Mouse (Mus musculus) frontal cortex, adult 2 months (tissue): ENCODE measurements around the gene Rem2. TPM values are rescaled to one million over a fixed set of nuclear protein-coding genes. Genes with fewer than 3 reads are reported as not detected.

Experiments
- DNase-seq, 2 experiments: peaks; one replicate each; pipeline ENCODE4 v3.0.0; 2022; ENCODE audit warnings: low spot score in 1 of 2; ENCODE audit errors: extremely low spot score in 1 of 2
- polyA plus RNA-seq: library from polyadenylated mRNA; depleted of rRNA; stranded (reverse); fragments of >200 nt; gene quantifications from 2 replicates; pipeline ENCODE4 v1.2.3, GENCODE M21; 2012; rRNA removed

Gene Rem2
- polyA plus RNA-seq, 1 experiment, result 5.3 TPM

DNA sequence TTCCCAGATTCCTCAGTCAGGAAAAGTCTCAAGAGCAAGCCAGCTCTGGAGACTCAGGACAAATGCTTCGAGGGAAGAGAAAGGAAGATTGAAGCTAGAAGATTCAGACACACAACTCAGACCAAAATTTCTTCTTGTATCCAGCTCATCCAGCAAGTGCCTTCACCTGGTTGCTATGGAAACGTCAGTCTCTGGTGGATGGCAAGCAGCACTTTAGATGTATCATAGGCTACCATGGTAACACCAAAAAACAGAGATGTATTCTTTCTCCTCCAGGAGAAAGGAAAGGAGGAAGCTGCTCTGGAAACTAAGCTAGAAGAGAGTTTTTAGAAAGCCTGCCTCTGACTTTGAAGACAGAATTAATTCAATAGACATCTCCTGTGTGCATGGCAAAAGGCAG, 11.8 kb downstream of the Rem2 start:
- no peak for DNase-seq

DNA sequence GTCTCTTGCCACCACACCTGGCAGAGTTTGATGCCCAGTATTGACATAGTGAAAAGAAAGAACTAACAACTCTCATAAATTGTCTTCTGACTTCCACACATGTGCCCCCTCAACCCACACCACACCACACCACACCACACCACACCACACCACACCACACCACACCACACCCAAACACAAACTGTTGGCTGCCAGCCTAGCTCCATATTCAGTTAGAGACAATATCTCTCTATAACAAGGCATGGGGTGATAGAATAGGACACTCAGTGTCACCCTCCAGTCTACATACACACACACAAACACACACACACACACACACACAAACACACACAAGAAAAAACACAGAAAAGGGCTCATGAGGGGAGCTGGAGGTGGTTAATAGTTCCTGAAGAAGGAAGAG, 12.4 kb downstream of the Rem2 start:
- no peak for DNase-seq

DNA sequence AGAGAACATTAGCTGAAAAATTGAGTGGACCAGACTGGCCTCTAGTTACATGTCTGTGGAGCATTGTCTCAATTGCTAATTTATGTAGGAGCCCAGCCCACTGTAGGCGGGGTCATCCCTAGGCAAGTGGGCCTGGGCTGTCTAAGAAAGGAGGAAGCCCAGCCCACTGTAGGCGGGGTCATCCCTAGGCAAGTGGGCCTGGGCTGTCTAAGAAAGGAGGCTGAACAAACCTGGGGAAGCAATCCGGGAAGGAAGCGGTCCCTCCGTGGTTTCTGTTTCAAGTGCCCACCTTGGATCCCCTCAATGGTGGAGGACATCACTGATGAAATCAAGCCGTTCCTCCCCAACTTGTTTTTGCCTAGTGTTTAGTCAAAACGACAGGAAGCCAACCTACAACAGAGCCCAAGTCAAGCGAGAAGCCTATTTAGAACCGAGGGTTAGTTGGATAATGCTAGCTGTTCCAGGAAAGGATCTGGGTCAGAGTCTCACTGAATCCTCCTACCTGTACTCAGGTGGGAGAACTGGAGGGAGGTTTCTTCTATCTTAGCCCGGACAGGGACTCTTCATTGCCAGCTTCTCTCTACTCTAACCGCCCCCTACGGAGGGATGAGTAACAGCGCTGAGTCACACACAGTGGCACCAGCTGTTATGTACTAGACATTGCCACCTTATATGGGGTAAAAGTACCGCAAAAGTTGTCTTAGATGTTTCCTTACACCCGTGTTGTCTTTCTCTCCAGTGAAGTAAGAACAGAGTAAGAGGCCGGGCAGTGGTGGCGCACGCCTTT, 16.6 kb downstream of the Rem2 start:
- DNase-seq, result peak in 1 of 2 experiments; percentile 82

DNA sequence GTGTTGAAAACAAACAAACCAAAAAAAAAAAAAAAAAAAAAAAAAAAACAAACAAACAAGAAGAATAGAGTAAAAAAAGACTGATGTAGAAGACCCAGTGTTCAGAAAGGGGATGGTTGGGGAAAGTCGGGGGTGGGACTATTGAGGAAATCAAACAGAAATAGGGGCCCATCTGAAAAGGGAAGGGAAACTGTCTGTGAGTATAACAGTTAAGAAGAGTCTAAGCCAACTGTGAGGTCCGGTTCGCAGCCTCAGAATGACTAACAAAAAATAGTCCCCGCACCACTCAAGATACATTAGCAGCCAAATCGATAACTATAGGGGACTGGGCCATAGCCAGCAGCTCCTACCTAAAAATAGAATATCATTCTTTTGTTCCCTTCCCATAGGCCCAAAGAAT, 17.3 kb downstream of the Rem2 start:
- no peak for DNase-seq

DNA sequence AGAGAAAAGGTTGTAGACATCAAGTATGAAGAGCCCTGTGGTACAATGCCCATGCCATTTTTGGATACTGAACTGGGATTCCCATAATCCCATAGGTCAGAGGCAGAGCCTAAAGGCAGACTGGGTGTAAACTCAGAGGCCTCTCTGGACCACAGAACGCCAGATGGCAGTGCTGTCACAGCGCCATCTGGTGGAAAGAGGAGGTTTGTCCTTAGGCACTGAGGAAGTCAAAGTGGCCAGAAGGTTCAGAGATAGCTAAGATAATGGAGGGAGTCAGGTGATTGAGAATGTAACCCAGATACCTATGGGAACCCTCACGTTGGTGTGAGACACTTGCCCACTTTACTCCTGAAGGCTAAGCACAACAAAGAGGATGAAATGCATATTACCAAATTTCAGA, 18.3 kb downstream of the Rem2 start:
- peak in 1 of 2 experiments; percentile 80 for DNase-seq

DNA sequence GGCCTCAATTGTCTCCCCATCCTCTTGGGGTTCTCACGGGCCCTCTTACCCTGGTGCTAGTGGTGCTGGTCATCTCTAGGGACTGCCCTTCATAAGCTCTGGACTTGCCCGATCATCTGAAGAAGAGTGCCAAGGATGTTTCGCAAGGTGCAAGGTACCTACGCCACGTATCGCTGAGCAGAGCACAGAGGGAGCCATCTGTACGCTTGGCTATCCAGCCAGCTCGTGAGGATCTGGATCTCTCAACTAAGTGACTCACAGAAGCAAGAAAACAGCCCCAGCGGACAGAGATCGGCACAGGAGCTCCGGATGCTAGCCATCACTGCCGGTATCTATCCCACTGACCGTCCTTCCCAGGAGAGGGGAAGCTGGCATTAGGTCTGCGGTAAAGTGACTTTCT, 20.8 kb downstream of the Rem2 start:
- DNase-seq, result no peak

DNA sequence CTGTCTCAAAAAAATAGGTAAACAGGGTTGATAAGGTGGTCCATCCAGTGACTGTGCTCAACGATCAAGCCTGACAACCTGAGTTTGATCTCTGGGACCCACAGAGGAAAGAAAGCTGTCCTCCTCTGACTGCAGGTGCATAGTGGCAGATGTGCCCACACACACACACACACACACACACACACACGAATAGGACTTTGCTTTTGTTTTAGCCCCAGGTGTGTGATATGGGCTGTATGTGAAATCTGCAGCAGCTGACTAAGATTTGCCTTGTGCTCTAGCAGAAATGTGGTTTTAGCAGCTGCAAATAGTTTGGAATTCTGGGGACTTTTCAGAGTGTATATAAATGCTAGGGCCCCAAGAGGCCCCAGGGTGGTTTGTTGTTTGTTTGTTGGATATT, 23.4 kb downstream of the Rem2 start:
- DNase-seq, result no peak

DNA sequence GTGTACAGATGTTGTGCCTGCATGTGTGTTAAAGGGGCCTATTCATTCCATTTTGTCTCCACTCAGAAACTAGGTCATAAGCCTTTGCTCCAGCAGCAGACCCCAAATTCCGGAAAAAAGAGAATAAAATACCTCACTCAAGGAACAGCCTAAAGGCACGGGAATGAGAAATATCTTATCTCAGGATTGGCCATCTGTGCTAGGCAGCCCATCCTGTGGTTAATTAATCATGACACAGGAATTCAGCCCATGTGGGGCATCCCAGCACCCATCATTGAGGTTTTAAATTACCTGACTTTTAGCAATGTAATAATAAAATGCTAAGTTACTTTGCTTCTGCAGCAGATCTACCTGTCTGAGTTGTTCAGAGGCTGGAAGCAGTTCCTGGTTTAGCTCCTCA, 25.5 kb downstream of the Rem2 start:
- no peak for DNase-seq

DNA sequence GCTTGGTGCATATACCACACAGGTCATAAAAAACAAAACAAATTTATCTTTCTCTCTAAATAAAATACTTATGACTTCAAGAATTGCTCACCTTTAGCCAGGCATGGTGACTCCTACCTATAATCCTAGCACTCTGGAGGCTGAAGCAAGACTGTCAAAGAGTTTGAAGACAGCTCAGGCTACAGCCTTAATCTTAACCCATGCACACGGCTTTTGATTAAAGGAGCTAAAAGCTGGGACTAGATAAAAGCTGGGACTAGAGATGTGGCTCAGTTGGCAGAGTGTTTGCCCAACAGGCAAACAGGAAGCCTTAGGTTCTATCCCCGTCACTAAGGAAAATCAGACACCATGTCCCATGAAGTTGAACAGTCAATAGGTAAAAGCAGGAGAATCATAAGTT, 27.2 kb downstream of the Rem2 start:
- DNase-seq, result no peak

DNA sequence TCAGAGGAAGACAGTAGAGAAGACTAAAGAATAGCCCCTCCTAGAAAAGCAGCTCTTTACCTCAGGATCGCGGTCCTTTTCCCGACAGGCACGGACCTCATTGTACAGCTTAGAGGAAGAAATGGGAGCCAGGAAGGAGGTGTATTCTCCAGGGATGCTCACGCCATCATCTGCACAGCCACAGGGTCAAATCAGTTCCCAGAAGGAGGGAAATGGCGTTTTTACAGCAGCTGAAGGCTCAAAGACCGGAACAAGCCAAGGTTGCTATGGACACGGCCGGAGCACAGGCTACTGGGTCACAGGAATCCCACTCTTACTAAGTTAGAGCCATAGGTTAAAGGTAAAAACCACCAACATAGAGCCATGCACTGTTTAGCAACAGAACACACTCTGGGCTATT, 33.9 kb downstream of the Rem2 start:
- no peak for DNase-seq

DNA sequence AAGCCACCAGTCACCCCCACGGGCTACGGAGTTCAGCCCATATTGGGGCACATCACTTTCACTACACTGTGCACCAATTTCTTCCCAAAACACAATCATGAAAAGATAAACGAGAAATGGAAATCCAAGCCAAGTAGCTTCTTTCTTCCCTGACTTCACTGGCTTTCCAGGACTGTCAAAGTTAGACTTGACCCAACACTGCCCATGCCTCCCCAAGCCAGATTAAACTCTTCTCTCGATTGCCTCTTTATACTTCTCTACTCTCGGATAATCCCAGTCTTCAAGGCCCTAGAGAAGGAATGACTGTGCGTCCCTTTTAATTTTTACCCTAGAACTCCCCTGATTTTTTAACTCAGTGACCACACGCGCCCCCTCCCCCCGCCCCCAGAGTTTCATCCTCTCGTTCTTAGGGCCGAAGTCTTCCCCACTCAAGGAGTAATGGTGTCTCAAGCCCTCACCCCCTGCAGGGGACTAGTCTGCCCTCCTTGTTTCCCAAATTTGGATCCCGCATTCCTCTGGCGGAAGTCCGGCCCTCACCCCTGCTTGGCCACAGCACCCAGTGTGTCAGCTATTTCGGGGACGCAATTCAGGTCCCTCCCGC, 40.9 kb downstream of the Rem2 start:
- DNase-seq, result no peak

DNA sequence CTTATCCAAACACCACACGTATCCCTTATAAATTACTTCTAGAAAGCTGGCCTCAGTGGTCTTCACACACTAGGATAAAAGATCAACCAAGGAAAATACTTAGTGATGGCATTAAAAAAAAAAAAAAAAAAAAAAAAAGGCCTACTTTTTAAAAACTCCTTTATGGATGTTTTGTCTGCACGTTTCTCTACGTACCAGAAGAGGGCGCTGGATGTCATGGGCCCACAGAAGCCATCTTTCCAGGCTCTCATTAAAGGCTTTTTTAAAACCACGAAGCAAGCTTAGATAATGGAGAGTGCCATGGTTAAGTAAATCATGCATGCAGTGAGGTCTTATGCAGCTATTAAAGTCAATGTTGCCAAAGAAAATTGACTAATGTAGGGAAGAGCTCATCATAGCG, 47.7 kb downstream of the Rem2 start:
- no peak for DNase-seq

DNA sequence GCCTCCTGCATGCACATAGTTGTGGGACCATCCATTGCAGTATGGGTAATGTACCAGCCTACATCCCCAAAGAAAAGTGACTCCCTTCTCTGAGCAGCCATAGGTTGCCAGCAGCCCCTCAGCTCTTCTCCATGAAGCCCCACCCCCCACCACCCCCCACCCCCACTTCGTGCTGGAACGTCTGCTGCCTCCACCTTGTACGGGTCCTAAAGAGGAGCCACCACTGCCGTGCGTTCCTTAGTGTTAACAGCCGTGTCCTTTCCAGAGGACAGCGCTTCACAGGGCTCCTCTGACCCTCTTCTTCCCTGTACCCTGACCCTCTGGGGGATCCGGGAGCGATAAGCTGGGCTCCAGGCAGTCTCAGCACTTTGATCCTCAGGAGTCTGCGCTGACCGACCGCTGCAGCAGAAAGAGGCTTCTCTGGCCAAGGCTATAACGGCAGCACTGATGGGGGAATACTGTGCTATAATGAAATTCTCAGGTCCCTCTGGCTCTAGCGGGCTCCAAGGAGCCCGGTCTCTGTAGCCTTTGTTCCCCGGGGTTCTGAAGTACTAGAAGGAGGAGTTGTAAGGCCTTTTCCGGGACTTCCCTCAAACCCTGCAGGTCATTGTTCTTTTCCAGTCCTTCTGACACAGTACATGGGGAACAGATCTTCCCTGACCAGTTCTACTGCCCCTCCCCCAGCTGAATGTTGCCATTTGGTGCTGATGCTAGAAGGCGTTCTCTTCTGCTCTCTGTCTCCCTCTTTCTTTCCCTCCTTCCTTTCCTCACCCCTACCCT, 51.5 kb downstream of the Rem2 start:
- DNase-seq, result peak in 1 of 2 experiments; percentile 44

DNA sequence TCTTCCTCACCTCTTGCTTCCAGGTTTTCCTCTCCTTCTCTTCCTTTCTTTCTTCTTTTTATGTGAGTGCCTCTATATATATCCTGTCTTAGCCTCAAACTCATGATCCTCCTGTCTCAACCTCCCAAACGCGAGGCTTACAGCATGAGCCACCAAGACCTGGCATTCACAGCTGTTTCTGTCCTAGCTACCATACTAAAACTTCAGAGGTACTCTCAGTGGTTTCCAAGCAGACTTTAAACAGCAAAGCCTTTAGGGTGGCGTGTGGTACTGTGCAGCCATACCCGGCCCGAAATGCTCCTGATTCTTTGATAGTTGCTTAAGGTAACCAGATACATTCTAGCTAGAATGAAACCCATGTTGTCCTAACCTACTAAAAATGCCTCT, 52.1 kb downstream of the Rem2 start:
- DNase-seq, result no peak

DNA sequence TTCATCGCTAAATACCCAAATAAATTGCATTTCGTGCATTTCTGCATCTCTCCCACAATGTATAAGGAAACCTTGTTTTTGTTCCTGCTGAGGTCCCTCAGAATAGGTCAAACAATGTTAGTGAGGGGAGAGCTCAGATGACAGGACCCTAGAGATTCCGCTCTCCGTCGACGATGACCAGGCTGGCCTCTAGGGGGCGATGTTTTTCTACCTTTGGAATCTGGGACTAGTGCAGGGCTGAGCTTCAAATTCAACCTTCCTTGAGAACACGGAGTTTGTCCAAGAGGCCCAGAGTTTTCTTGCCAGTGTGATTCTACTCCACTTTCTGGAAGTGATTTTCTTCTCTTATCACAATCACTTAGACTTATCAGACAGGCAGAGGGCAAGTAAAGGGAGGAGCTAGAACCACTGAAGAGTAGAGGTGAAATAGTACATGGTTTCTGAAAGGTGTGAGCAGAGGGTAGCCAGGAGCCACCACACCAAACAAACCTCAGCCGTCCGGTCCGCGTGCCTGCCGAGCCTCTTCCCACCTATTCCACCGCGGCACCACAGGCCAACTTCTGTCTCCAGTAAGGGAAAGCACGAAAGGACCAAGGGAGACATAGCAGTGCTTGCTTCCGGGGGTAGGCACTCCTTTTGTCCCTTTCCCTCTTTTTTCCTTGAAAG, 52.7 kb downstream of the Rem2 start:
- peak; percentile 52 to 93 for DNase-seq

Other genes starting within 250 kb of the Rem2 start
- 204 and 283 TPM in 2 replicates for gene Dad1, start 222.0 kb upstream of the Rem2 start, polyA plus RNA-seq
- 57.3 and 71.9 TPM in 2 replicates for gene Abhd4, start 221.9 kb upstream of the Rem2 start, polyA plus RNA-seq
- gene Olfr49, start 191.2 kb upstream of the Rem2 start, polyA plus RNA-seq, result not detected in 2 replicates
- gene Oxa1l, start 115.3 kb upstream of the Rem2 start, polyA plus RNA-seq, result 76.2 and 76.8 TPM in 2 replicates
- gene Slc7a7, start 58.3 kb upstream of the Rem2 start, polyA plus RNA-seq, result 2.9 and 3.3 TPM in 2 replicates
- gene Mrpl52, start 49.2 kb upstream of the Rem2 start, polyA plus RNA-seq, result 137 and 147 TPM in 2 replicates
- gene Mmp14, start 44.5 kb upstream of the Rem2 start, polyA plus RNA-seq, result 17.3 and 22.0 TPM in 2 replicates
- gene Lrp10, start 12.0 kb upstream of the Rem2 start, polyA plus RNA-seq, result 34.4 and 37.4 TPM in 2 replicates
- 54.1 and 56.2 TPM in 2 replicates for gene Prmt5, start 41.4 kb downstream of the Rem2 start, polyA plus RNA-seq
- gene Haus4, start 78.5 kb downstream of the Rem2 start, polyA plus RNA-seq, result 7.2 and 8.2 TPM in 2 replicates
- 2.3 and 2.8 TPM in 2 replicates for gene Ajuba, start 101.5 kb downstream of the Rem2 start, polyA plus RNA-seq
- gene 4931414P19Rik, start 129.9 kb downstream of the Rem2 start, polyA plus RNA-seq, result 5.8 and 7.6 TPM in 2 replicates
- gene Psmb5, start 141.9 kb downstream of the Rem2 start, polyA plus RNA-seq, result 177 and 178 TPM in 2 replicates
- gene Psmb11, start 145.3 kb downstream of the Rem2 start, polyA plus RNA-seq, result 0.46 and 0.54 TPM in 2 replicates
- gene Gm17606, start 164.9 kb downstream of the Rem2 start, polyA plus RNA-seq, result not detected in 2 replicates
- gene Cdh24, start 165.3 kb downstream of the Rem2 start, polyA plus RNA-seq, result 15.1 and 18.1 TPM in 2 replicates
- 36.3 and 36.6 TPM in 2 replicates for gene 1700123O20Rik, start 210.1 kb downstream of the Rem2 start, polyA plus RNA-seq
- 239 and 246 TPM in 2 replicates for gene Acin1, start 210.8 kb downstream of the Rem2 start, polyA plus RNA-seq
- 0.08 and 0.20 TPM in 2 replicates for gene Gm29776, start 222.7 kb downstream of the Rem2 start, polyA plus RNA-seq
- gene Cebpe, start 236.1 kb downstream of the Rem2 start, polyA plus RNA-seq, result 0.17 TPM in 1 of 2 replicates, not detected in the other